23 mouse cellular contexts compared by ENCODE assay signal in the genomic region with DNA sequence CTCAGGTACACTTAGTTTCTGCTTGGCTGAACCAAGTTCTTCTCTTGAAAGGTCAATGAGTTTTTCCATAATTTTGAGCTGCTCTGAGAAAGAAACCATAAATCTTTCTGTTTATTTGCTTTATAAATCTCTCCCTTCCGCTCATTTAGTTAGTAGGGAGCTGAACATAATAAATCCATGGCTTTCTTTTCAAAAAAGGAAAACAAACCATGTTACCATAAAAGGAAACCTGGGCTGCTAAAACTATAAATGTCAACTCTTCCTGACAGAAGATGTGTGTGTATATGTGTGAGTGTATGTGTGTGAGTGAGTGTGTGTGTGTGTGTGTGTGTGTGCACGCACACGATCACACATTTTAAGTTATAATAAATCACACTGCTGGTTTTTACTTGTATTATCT.
"Had no signal": no experiment of that assay in that cellular context is flagged by ENCODE, and none has a peak within 500 bp of the region (broad histone marks: within the 10 kb centered on the region; RNA-seq: fewer than 3 reads in every experiment).

No protein-coding gene starts in this region.

- DNase-seq: forebrain, postnatal 0 days; gastrocnemius, postnatal 14 days; gastrocnemius, postnatal 36 days; heart, adult 11 months; heart, adult 2 months; heart, postnatal 14 days; heart, postnatal 36 days; kidney, adult 11 months; kidney, postnatal 25 days; layer of hippocampus, adult 9-11 months; layer of hippocampus, postnatal 36 days; left cerebral cortex, postnatal 4 days had no signal

- H3K4me3 ChIP-seq: heart, adult 2 months; heart, embryonic 13.5 days; heart, embryonic 15.5 days; hindbrain, embryonic 13.5 days; hindbrain, embryonic 15.5 days; limb, embryonic 13.5 days; limb, embryonic 15.5 days; liver, embryonic 12.5 days had no signal

- H3K9ac ChIP-seq: forebrain, postnatal 0 days; heart, embryonic 13.5 days; heart, embryonic 15.5 days; hindbrain, embryonic 13.5 days; hindbrain, embryonic 15.5 days; limb, embryonic 13.5 days; limb, embryonic 15.5 days; liver, embryonic 12.5 days; liver, embryonic 14.5 days had no signal

- H3K27me3 ChIP-seq: heart, embryonic 13.5 days; heart, embryonic 15.5 days; hindbrain, embryonic 13.5 days; hindbrain, embryonic 15.5 days; limb, embryonic 13.5 days; limb, embryonic 15.5 days; liver, embryonic 12.5 days had no signal

- ATAC-seq: forebrain, postnatal 0 days; hindbrain, postnatal 0 days; intestine, embryonic 16.5 days; liver, embryonic 12.5 days had no signal

- H3K36me3 ChIP-seq: heart, embryonic 13.5 days; heart, embryonic 15.5 days; hindbrain, embryonic 13.5 days; hindbrain, embryonic 15.5 days; limb, embryonic 13.5 days; limb, embryonic 15.5 days; liver, embryonic 12.5 days had no signal

- H3K4me1 ChIP-seq: heart, embryonic 13.5 days; heart, embryonic 15.5 days; hindbrain, embryonic 13.5 days; hindbrain, embryonic 15.5 days; limb, embryonic 13.5 days; limb, embryonic 15.5 days; liver, embryonic 12.5 days had no signal

- H3K9me3 ChIP-seq: heart, embryonic 13.5 days; heart, embryonic 15.5 days; hindbrain, embryonic 13.5 days; hindbrain, embryonic 15.5 days; limb, embryonic 13.5 days; limb, embryonic 15.5 days; liver, embryonic 12.5 days had no signal

- H3K27ac ChIP-seq: heart, adult 2 months; heart, embryonic 13.5 days; heart, embryonic 15.5 days; hindbrain, embryonic 13.5 days; hindbrain, embryonic 15.5 days; hindbrain, postnatal 0 days; limb, embryonic 13.5 days; limb, embryonic 15.5 days; liver, embryonic 12.5 days; liver, embryonic 14.5 days had no signal

- H3K4me2 ChIP-seq: heart, embryonic 11.5 days; heart, embryonic 13.5 days; heart, embryonic 15.5 days; hindbrain, embryonic 13.5 days; hindbrain, embryonic 15.5 days; limb, embryonic 13.5 days; limb, embryonic 15.5 days; liver, embryonic 12.5 days had no signal
